Mouse (Mus musculus): Measurements from ENCODE around the gene Tspan2. TPM values are rescaled to one million over a fixed set of nuclear protein-coding genes. Genes with fewer than 3 reads are reported as not detected.

The Tspan2 gene
- total RNA-seq (2015) (45.7 and 54.5 TPM in 2 replicates), total RNA-seq (2017) (17.8 and 22.1 TPM in 2 replicates)

GRCm38 (mm10) chr3:102734313-102735030 is at the start of gene Tspan2:
Gene Tspan2, plus strand, starts transcription at chr3:102734529.
- peak; percentile 40 for ATAC-seq (replicated peaks; ENCODE audit: poor library complexity)

GRCm38 (mm10) chr3:102686861-102687260 is 47.5 kb upstream of the Tspan2 start:
- ATAC-seq (replicated peaks; ENCODE audit: poor library complexity): no peak

- ATAC-seq (replicated peaks; ENCODE audit: poor library complexity): no peak
These were observed 46.5 kb upstream of the Tspan2 start for GRCm38 (mm10) chr3:102687852-102688251.

- peak; percentile 89 for ATAC-seq (replicated peaks; ENCODE audit: poor library complexity)
These were observed 42.4 kb upstream of the Tspan2 start for GRCm38 (mm10) chr3:102691802-102692484.

GRCm38 (mm10) chr3:102692758-102693325 is 41.5 kb upstream of the Tspan2 start:
- no peak for ATAC-seq (replicated peaks; ENCODE audit: poor library complexity)

- no peak for ATAC-seq (replicated peaks; ENCODE audit: poor library complexity)
These were observed 36.2 kb upstream of the Tspan2 start for GRCm38 (mm10) chr3:102698127-102698526.

GRCm38 (mm10) chr3:102701303-102701702 is 33.0 kb upstream of the Tspan2 start:
- ATAC-seq (replicated peaks; ENCODE audit: poor library complexity): no peak

GRCm38 (mm10) chr3:102701902-102702544 is 32.3 kb upstream of the Tspan2 start:
- peak; percentile 99 for ATAC-seq (replicated peaks; ENCODE audit: poor library complexity)

- ATAC-seq (replicated peaks; ENCODE audit: poor library complexity): no peak
These were observed 30.3 kb upstream of the Tspan2 start for GRCm38 (mm10) chr3:102704001-102704401.

- no peak for ATAC-seq (replicated peaks; ENCODE audit: poor library complexity)
These were observed 25.7 kb upstream of the Tspan2 start for GRCm38 (mm10) chr3:102708599-102708998.

- peak; percentile 89 for ATAC-seq (replicated peaks; ENCODE audit: poor library complexity)
These were observed 19.2 kb upstream of the Tspan2 start for GRCm38 (mm10) chr3:102715066-102715584.

- ATAC-seq (replicated peaks; ENCODE audit: poor library complexity): peak; percentile 44
These were observed 18.5 kb upstream of the Tspan2 start for GRCm38 (mm10) chr3:102715839-102716238.

- ATAC-seq (replicated peaks; ENCODE audit: poor library complexity): no peak
These were observed 16.6 kb upstream of the Tspan2 start for GRCm38 (mm10) chr3:102717586-102718285.

GRCm38 (mm10) chr3:102723154-102723553 is 11.2 kb upstream of the Tspan2 start:
- ATAC-seq (replicated peaks; ENCODE audit: poor library complexity): 0 out of 2 replicates have a peak, but pooled peaks have one; percentile 12

GRCm38 (mm10) chr3:102723841-102724570 is 10.3 kb upstream of the Tspan2 start:
- peak; percentile 57 for ATAC-seq (replicated peaks; ENCODE audit: poor library complexity)

- peak; percentile 42 for ATAC-seq (replicated peaks; ENCODE audit: poor library complexity)
These were observed 9.4 kb upstream of the Tspan2 start for GRCm38 (mm10) chr3:102724798-102725459.

GRCm38 (mm10) chr3:102729416-102729815 is 4.9 kb upstream of the Tspan2 start:
- ATAC-seq (replicated peaks; ENCODE audit: poor library complexity): no peak

GRCm38 (mm10) chr3:102731112-102731511 is 3.2 kb upstream of the Tspan2 start:
- ATAC-seq (replicated peaks; ENCODE audit: poor library complexity): no peak

GRCm38 (mm10) chr3:102732619-102733018 is 1.7 kb upstream of the Tspan2 start:
- peak; percentile 44 for ATAC-seq (replicated peaks; ENCODE audit: poor library complexity)

Measured in megakaryocyte progenitor cell, adult 5-6 weeks (primary cell).